26 mouse cellular contexts compared by ENCODE assay signal in genomic region chr8:93561271-93561670, GRCm38 (mm10). TPM values are rescaled to one million over a fixed set of nuclear protein-coding genes. Genes with fewer than 3 reads are reported as not detected.
DNase-seq lines count a peak whose midpoint lies in the region; ATAC-seq and TF ChIP-seq lines count a peak whose summit lies in the region.
"Had no signal": no experiment of that assay in that cellular context is flagged by ENCODE, and none has a peak within 500 bp of the region (broad histone marks: within the 10 kb centered on the region; RNA-seq: fewer than 3 reads in every experiment).

No protein-coding gene starts in this region.

- no peaks in the 10 kb centered on the region for H3K27me3 ChIP-seq in forebrain, embryonic 15.5 days
- H3K27me3 ChIP-seq: embryonic facial prominence, embryonic 15.5 days; heart, embryonic 12.5 days; hindbrain, embryonic 15.5 days had no signal

- no peaks in the 10 kb centered on the region for H3K36me3 ChIP-seq in forebrain, embryonic 15.5 days
- H3K36me3 ChIP-seq: embryonic facial prominence, embryonic 15.5 days; heart, embryonic 12.5 days; hindbrain, embryonic 15.5 days had no signal

- H3K9ac ChIP-seq in forebrain, embryonic 15.5 days (replicated peaks), result no peak overlapping the region
- H3K9ac ChIP-seq: embryonic facial prominence, embryonic 15.5 days; forebrain, postnatal 0 days; heart, embryonic 12.5 days; hindbrain, embryonic 15.5 days had no signal

- H3K4me1 ChIP-seq in cortical plate, adult 2 months (ENCODE audit: control insufficient read depth, insufficient read depth, low read length), result peaks cover 14% of the 10 kb centered on the region
- H3K4me1 ChIP-seq in forebrain, embryonic 15.5 days, result peaks cover 11% of the 10 kb centered on the region
- H3K4me1 ChIP-seq: hindbrain, embryonic 15.5 days had no signal

- no peak overlapping the region for H3K4me3 ChIP-seq in left cerebral cortex, adult 2 months
- H3K4me3 ChIP-seq in cortical plate, adult 2 months (ENCODE audit: insufficient read depth, low read length), result no peak overlapping the region
- no peak overlapping the region for H3K4me3 ChIP-seq in forebrain, embryonic 15.5 days
- H3K4me3 ChIP-seq: embryonic facial prominence, embryonic 15.5 days; erythroblast, embryonic 14.5 days; heart, embryonic 12.5 days; hindbrain, embryonic 15.5 days had no signal

- WGBS in forebrain, embryonic 15.5 days, result 82% methylated on average over 3 of the region's 3 CpGs

- peak; percentile 53 to 72 for DNase-seq in frontal cortex, adult 2 months (ENCODE audit: extremely low spot score in 1 of 2, low spot score in 1 of 2)
- no peak for DNase-seq in frontal cortex, postnatal 25 days (ENCODE audit: low spot score in 2 of 2)
- DNase-seq in left cerebral cortex, adult 18-20 months (ENCODE audit: low spot score in 2 of 2), result peak; percentile 50 to 60
- no peak for DNase-seq in left cerebral cortex, adult 2 months (ENCODE audit: extremely low spot score in 1 of 2, low spot score in 2 of 2)
- DNase-seq: adrenal gland, postnatal 25 days; cerebellum, adult 2 months; cerebellum, postnatal 10 days; embryo, embryonic 11 days; forebrain, postnatal 0 days; gastrocnemius, postnatal 36 days; heart, adult 18-20 months had no signal

- TF ChIP-seq POLR2A in cortical plate, adult 2 months (IDR thresholded peaks at IDR 0.05; ENCODE audit: extremely low read depth, insufficient read depth, low read length), result no peak

- TF ChIP-seq CTCF in left cerebral cortex, adult 2 months (IDR thresholded peaks at IDR 0.05), result no peak
- TF ChIP-seq CTCF in cortical plate, adult 2 months (IDR thresholded peaks at IDR 0.05; ENCODE audit: extremely low read depth, insufficient read depth, low read length), result no peak

- H3K4me2 ChIP-seq in forebrain, embryonic 15.5 days (replicated peaks), result no peak overlapping the region
- H3K4me2 ChIP-seq: embryonic facial prominence, embryonic 15.5 days; heart, embryonic 12.5 days; hindbrain, embryonic 15.5 days had no signal

- no peaks in the 10 kb centered on the region for H3K9me3 ChIP-seq in forebrain, embryonic 15.5 days
- H3K9me3 ChIP-seq: embryonic facial prominence, embryonic 15.5 days; heart, embryonic 12.5 days; hindbrain, embryonic 15.5 days had no signal

- no peak overlapping the region; the same call in 1 of the 2 replicates for H3K27ac ChIP-seq in left cerebral cortex, adult 2 months
- H3K27ac ChIP-seq in cortical plate, adult 2 months (ENCODE audit: insufficient read depth, low read length), result 0 out of 2 replicates have a peak overlapping the region, but pooled peaks have one; percentile 21
- H3K27ac ChIP-seq in forebrain, embryonic 15.5 days (replicated peaks), result no peak overlapping the region
- H3K27ac ChIP-seq: embryonic facial prominence, embryonic 15.5 days; hindbrain, embryonic 15.5 days had no signal

- intact Hi-C loops in left cerebral cortex, adult 2 months (cut with DNase I), result no loop called here

- ATAC-seq in forebrain, embryonic 15.5 days (replicated peaks), result no peak
- ATAC-seq: activated CD4-positive, CD25-positive, alpha-beta regulatory T cell, adult 4 months; forebrain, postnatal 0 days; intestine, embryonic 16.5 days; Patski had no signal

RNA-seq across cellular contexts. Expression of gene Ces5a, which starts 25.6 kb away (rescaled TPM):
- 1.9 and 3.1 TPM in 2 replicates for polyA plus RNA-seq in frontal cortex, adult 2 months (2012; rRNA removed)
- total RNA-seq in left cerebral cortex, adult 18-20 months (2021), result 1 to 10 TPM in 1 of 2 experiments, under 1 TPM in 1; 0.98 to 1.3 TPM
- 1 to 10 TPM in 1 of 2 experiments, under 1 TPM in 1; 0.45 to 1.8 TPM for total RNA-seq in left cerebral cortex, adult 2 months (2021)
- polyA plus RNA-seq in cortical plate, adult 2 months (2012; rRNA removed), result 1.6 and 1.9 TPM in 2 replicates
- 0.36 and 0.57 TPM in 2 replicates for polyA plus RNA-seq in forebrain, embryonic 15.5 days (2015; fragmentation: Nextera tagmentation; extraction: Ambion mirVana)
- total RNA-seq: adrenal gland, adult 2 months; adrenal gland, postnatal 25 days; CH12.LX; heart, adult 18-20 months; heart, postnatal 25 days had no signal
- polyA plus RNA-seq: activated CD4-positive, CD25-positive, alpha-beta regulatory T cell, adult 4 months; adrenal gland, adult 2 months; embryonic facial prominence, embryonic 11.5 days; erythroblast, embryonic 14.5 days; forebrain, embryonic 11.5 days; hindbrain, embryonic 11.5 days; intestine, embryonic 16.5 days; Patski had no signal

Comparison
In these comparisons a context has a peak if more than half of its experiments do, and no peak if none do; other contexts are left out.
1. DNase-seq: peak in frontal cortex, adult 2 months (2 of 2) and left cerebral cortex, adult 18-20 months (2 of 2); none in frontal cortex, postnatal 25 days (0 of 2) and left cerebral cortex, adult 2 months (0 of 2).